ENCODE assay signal across 27 mouse cellular contexts in genomic region chr7:44693427-44694175, GRCm38 (mm10). TPM values are rescaled to one million over a fixed set of nuclear protein-coding genes. Genes with fewer than 3 reads are reported as not detected.
A peak's percentile ranks its signal among the peaks of the same experiment; 100 is the strongest.
DNase-seq lines count a peak whose midpoint lies in the region; ATAC-seq and TF ChIP-seq lines count a peak whose summit lies in the region.
"Had no signal": no experiment of that assay in that cellular context is flagged by ENCODE, and none has a peak within 500 bp of the region (broad histone marks: within the 10 kb centered on the region; RNA-seq: fewer than 3 reads in every experiment).

No protein-coding gene starts in this region.

- H3K4me1 ChIP-seq in intestine, embryonic 15.5 days (replicated peaks), result peaks cover 11% of the 10 kb centered on the region
- peaks cover 12% of the 10 kb centered on the region; the same call in 1 of the 2 replicates for H3K4me1 ChIP-seq in lung, embryonic 16.5 days (replicated peaks; ENCODE audit: control insufficient read depth, insufficient read depth, low read length)
- peaks cover 34% of the 10 kb centered on the region for H3K4me1 ChIP-seq in small intestine, adult 2 months (ENCODE audit: control insufficient read depth, insufficient read depth, insufficient read length, low read length)
- peaks cover 6% of the 10 kb centered on the region for H3K4me1 ChIP-seq in forebrain, embryonic 16.5 days (replicated peaks; ENCODE audit: control insufficient read depth, insufficient read depth, low read length)

- no peaks in the 10 kb centered on the region for H3K27me3 ChIP-seq in intestine, embryonic 15.5 days (replicated peaks)
- H3K27me3 ChIP-seq in lung, embryonic 16.5 days (ENCODE audit: control insufficient read depth, insufficient read depth, low read depth, low read length), result no peaks in the 10 kb centered on the region
- no peaks in the 10 kb centered on the region for H3K27me3 ChIP-seq in small intestine, adult 2 months (ENCODE audit: control insufficient read depth, insufficient read depth, low read length)
- H3K27me3 ChIP-seq in forebrain, embryonic 16.5 days (replicated peaks; ENCODE audit: control insufficient read depth, insufficient read depth, low read length), result no peaks in the 10 kb centered on the region

- WGBS in intestine, embryonic 15.5 days, result 54% methylated on average over 10 of the region's 10 CpGs
- WGBS in lung, embryonic 16.5 days, result 45% methylated on average over 10 of the region's 10 CpGs
- WGBS in small intestine, adult 2 months, result 24% methylated on average over 10 of the region's 10 CpGs
- WGBS in forebrain, embryonic 16.5 days, result 80% methylated on average over 10 of the region's 10 CpGs

- H3K36me3 ChIP-seq in intestine, embryonic 15.5 days, result no peaks in the 10 kb centered on the region
- H3K36me3 ChIP-seq in lung, embryonic 16.5 days (ENCODE audit: control insufficient read depth, insufficient read depth, low read length), result no peaks in the 10 kb centered on the region
- H3K36me3 ChIP-seq in small intestine, adult 2 months (ENCODE audit: control insufficient read depth, insufficient read depth, low read length), result no peaks in the 10 kb centered on the region
- H3K36me3 ChIP-seq in forebrain, embryonic 16.5 days (ENCODE audit: control insufficient read depth, insufficient read depth), result no peaks in the 10 kb centered on the region
- H3K36me3 ChIP-seq: forebrain, embryonic 10.5 days; heart, embryonic 13.5 days; midbrain, embryonic 12.5 days; neural tube, embryonic 13.5 days had no signal

- peak; percentile 49 for DNase-seq in R1 (ENCODE audit: low read depth, low spot score)
- DNase-seq in adrenal gland, postnatal 14 days, result no peak
- DNase-seq in gastrocnemius, adult 18-20 months (ENCODE audit: low spot score), result no peak
- DNase-seq: adrenal gland, postnatal 25 days; B cell, adult 2 months; cerebellum, adult 11 months; cerebellum, postnatal 36 days; gastrocnemius, postnatal 10 days; heart, adult 11 months; heart, postnatal 36 days; kidney, adult 9 months; left cerebral cortex, postnatal 4 days; liver; right cerebral cortex, adult 18-20 months had no signal

- H3K9ac ChIP-seq in intestine, embryonic 15.5 days, result no peak overlapping the region
- no peak overlapping the region for H3K9ac ChIP-seq in lung, embryonic 16.5 days (ENCODE audit: low read length)
- no peak overlapping the region for H3K9ac ChIP-seq in forebrain, embryonic 16.5 days (replicated peaks; ENCODE audit: low read depth, low read length)
- H3K9ac ChIP-seq: heart, embryonic 13.5 days; midbrain, embryonic 12.5 days; neural tube, embryonic 13.5 days had no signal

- no peak overlapping the region for H3K4me2 ChIP-seq in intestine, embryonic 15.5 days (replicated peaks)
- no peak overlapping the region for H3K4me2 ChIP-seq in lung, embryonic 16.5 days (ENCODE audit: low read depth, low read length)
- H3K4me2 ChIP-seq in forebrain, embryonic 16.5 days (ENCODE audit: low read length), result no peak overlapping the region
- H3K4me2 ChIP-seq: heart, embryonic 13.5 days; midbrain, embryonic 12.5 days; neural tube, embryonic 13.5 days had no signal

- TF ChIP-seq CTCF in small intestine, adult 2 months (IDR thresholded peaks at IDR 0.05; ENCODE audit: extremely low read depth, insufficient read length, insufficient replicate concordance, low read depth, low read length), result no peak

- no peak overlapping the region for H3K4me3 ChIP-seq in intestine, embryonic 15.5 days (replicated peaks)
- H3K4me3 ChIP-seq in lung, embryonic 16.5 days (ENCODE audit: low read length), result no peak overlapping the region
- no peak overlapping the region for H3K4me3 ChIP-seq in small intestine, adult 2 months (ENCODE audit: low read depth, low read length)
- H3K4me3 ChIP-seq in forebrain, embryonic 16.5 days (replicated peaks; ENCODE audit: low read length), result no peak overlapping the region
- H3K4me3 ChIP-seq: forebrain, embryonic 10.5 days; heart, embryonic 13.5 days; left cerebral cortex, adult 2 months; midbrain, embryonic 12.5 days; neural tube, embryonic 13.5 days had no signal

- H3K9me3 ChIP-seq in intestine, embryonic 15.5 days, result no peaks in the 10 kb centered on the region
- H3K9me3 ChIP-seq in lung, embryonic 16.5 days (ENCODE audit: control insufficient read depth, low read length), result no peaks in the 10 kb centered on the region
- H3K9me3 ChIP-seq in forebrain, embryonic 16.5 days (ENCODE audit: control insufficient read depth, low read length), result no peaks in the 10 kb centered on the region
- H3K9me3 ChIP-seq: forebrain, embryonic 10.5 days; heart, embryonic 13.5 days; midbrain, embryonic 12.5 days; neural tube, embryonic 13.5 days had no signal

- ATAC-seq in intestine, embryonic 15.5 days, result peak; percentile 80
- peak; percentile 39 for ATAC-seq in lung, embryonic 16.5 days (ENCODE audit: low read depth)
- no peak for ATAC-seq in forebrain, embryonic 16.5 days
- ATAC-seq: hindbrain, embryonic 16.5 days had no signal

- H3K27ac ChIP-seq in intestine, embryonic 15.5 days, result peak overlapping the region; percentile 76
- H3K27ac ChIP-seq in lung, embryonic 16.5 days (ENCODE audit: low read length), result peak overlapping the region; percentile 77
- peak overlapping the region; percentile 98 for H3K27ac ChIP-seq in small intestine, adult 2 months (ENCODE audit: insufficient read depth, low read depth, low read length)
- H3K27ac ChIP-seq in forebrain, embryonic 16.5 days (ENCODE audit: low read length), result no peak overlapping the region
- H3K27ac ChIP-seq: forebrain, embryonic 10.5 days; heart, embryonic 13.5 days; left cerebral cortex, adult 2 months; midbrain, embryonic 12.5 days; neural tube, embryonic 13.5 days had no signal

- no peak for TF ChIP-seq POLR2A in small intestine, adult 2 months (IDR thresholded peaks at IDR 0.05; ENCODE audit: low read depth, low read length)

RNA-seq across cellular contexts. Expression of gene Izumo2, which starts 14.9 kb away (rescaled TPM):
- polyA plus RNA-seq in intestine, embryonic 15.5 days (2015; fragmentation: Nextera tagmentation; extraction: Ambion mirVana), result not detected in 2 replicates
- polyA plus RNA-seq in lung, embryonic 16.5 days (2015; fragmentation: Nextera tagmentation; extraction: Ambion mirVana), result not detected in 2 replicates
- polyA plus RNA-seq in small intestine, adult 2 months (2012; rRNA removed), result not detected in 2 replicates
- total RNA-seq in adrenal gland, postnatal 14 days (2021), result not detected in 2 replicates
- not detected in 2 replicates for polyA plus RNA-seq in forebrain, embryonic 16.5 days (2015; fragmentation: Nextera tagmentation; extraction: Ambion mirVana)
- not detected for total RNA-seq in gastrocnemius, adult 18-20 months (2021)
- total RNA-seq: adrenal gland, postnatal 25 days; gastrocnemius, postnatal 10 days; heart, postnatal 36 days; left cerebral cortex, adult 2 months; left cerebral cortex, postnatal 4 days; megakaryocyte progenitor cell, adult 5-6 weeks had no signal
- polyA plus RNA-seq: forebrain, embryonic 10.5 days; heart, embryonic 13.5 days; hindbrain, embryonic 16.5 days; midbrain, embryonic 12.5 days; neural tube, embryonic 13.5 days; thymus, postnatal 0 days; urinary bladder, adult 2 months had no signal

RNA-seq across cellular contexts. Expression of gene Myh14, which starts 23.0 kb away (rescaled TPM):
- 68.4 and 74.3 TPM in 2 replicates for polyA plus RNA-seq in intestine, embryonic 15.5 days (2015; fragmentation: Nextera tagmentation; extraction: Ambion mirVana)
- 38.8 and 39.4 TPM in 2 replicates for polyA plus RNA-seq in lung, embryonic 16.5 days (2015; fragmentation: Nextera tagmentation; extraction: Ambion mirVana)
- polyA plus RNA-seq in small intestine, adult 2 months (2012; rRNA removed), result 196 and 563 TPM in 2 replicates
- 3.9 and 5.1 TPM in 2 replicates for total RNA-seq in adrenal gland, postnatal 14 days (2021)
- 1.6 and 1.7 TPM in 2 replicates for polyA plus RNA-seq in forebrain, embryonic 16.5 days (2015; fragmentation: Nextera tagmentation; extraction: Ambion mirVana)
- total RNA-seq in gastrocnemius, adult 18-20 months (2021), result 10 to 100 TPM; 43.2 to 45.2 TPM
- total RNA-seq: megakaryocyte progenitor cell, adult 5-6 weeks had no signal

RNA-seq across cellular contexts. Expression of gene Vrk3, which starts 54.6 kb away (rescaled TPM):
- 36.0 and 39.4 TPM in 2 replicates for polyA plus RNA-seq in intestine, embryonic 15.5 days (2015; fragmentation: Nextera tagmentation; extraction: Ambion mirVana)
- polyA plus RNA-seq in lung, embryonic 16.5 days (2015; fragmentation: Nextera tagmentation; extraction: Ambion mirVana), result 46.9 and 53.0 TPM in 2 replicates
- polyA plus RNA-seq in small intestine, adult 2 months (2012; rRNA removed), result 20.4 and 40.3 TPM in 2 replicates
- 34.3 and 52.4 TPM in 2 replicates for total RNA-seq in adrenal gland, postnatal 14 days (2021)
- 34.6 and 36.0 TPM in 2 replicates for polyA plus RNA-seq in forebrain, embryonic 16.5 days (2015; fragmentation: Nextera tagmentation; extraction: Ambion mirVana)
- 10 to 100 TPM; 19.5 to 19.8 TPM for total RNA-seq in gastrocnemius, adult 18-20 months (2021)

RNA-seq across cellular contexts. Expression of gene Zfp473, which starts 57.2 kb away (rescaled TPM):
- polyA plus RNA-seq in intestine, embryonic 15.5 days (2015; fragmentation: Nextera tagmentation; extraction: Ambion mirVana), result 2.0 and 2.5 TPM in 2 replicates
- polyA plus RNA-seq in lung, embryonic 16.5 days (2015; fragmentation: Nextera tagmentation; extraction: Ambion mirVana), result 2.0 TPM in 2 replicates
- polyA plus RNA-seq in small intestine, adult 2 months (2012; rRNA removed), result 0.08 and 0.19 TPM in 2 replicates
- 0.79 and 1.3 TPM in 2 replicates for total RNA-seq in adrenal gland, postnatal 14 days (2021)
- polyA plus RNA-seq in forebrain, embryonic 16.5 days (2015; fragmentation: Nextera tagmentation; extraction: Ambion mirVana), result 1.1 and 1.8 TPM in 2 replicates
- total RNA-seq in gastrocnemius, adult 18-20 months (2021), result not detected

Comparison
In these comparisons a context has a peak if more than half of its experiments do, and no peak if none do; other contexts are left out.
1. RNA of gene Myh14, which starts 23.0 kb away (polyA plus RNA-seq): 196 to 563 TPM in small intestine, adult 2 months, 68.4 to 74.3 TPM in intestine, embryonic 15.5 days and 38.8 to 39.4 TPM in lung, embryonic 16.5 days; 1.6 to 1.7 TPM in forebrain, embryonic 16.5 days; every median in the first group is over 10 times any median in the second.